Mouse (Mus musculus) embryonic fibroblast, embryonic 13.5 days (primary cell): ENCODE results near the gene Zfp119a.

Experiments
- CTCF ChIP-seq: IDR thresholded peaks from 2 replicates; pipeline ENCODE4 v1.5.1; 2011; ENCODE audit warnings: mild to moderate bottlenecking, control low read depth, low read length, moderate library complexity, borderline replicate concordance; ENCODE audit not compliant: insufficient read depth
- POLR2A ChIP-seq: IDR thresholded peaks from 2 replicates; pipeline ENCODE4 v1.6.1; 2011; ENCODE audit warnings: low read depth, mild to moderate bottlenecking, control low read depth, low read length, moderate library complexity

DNA sequence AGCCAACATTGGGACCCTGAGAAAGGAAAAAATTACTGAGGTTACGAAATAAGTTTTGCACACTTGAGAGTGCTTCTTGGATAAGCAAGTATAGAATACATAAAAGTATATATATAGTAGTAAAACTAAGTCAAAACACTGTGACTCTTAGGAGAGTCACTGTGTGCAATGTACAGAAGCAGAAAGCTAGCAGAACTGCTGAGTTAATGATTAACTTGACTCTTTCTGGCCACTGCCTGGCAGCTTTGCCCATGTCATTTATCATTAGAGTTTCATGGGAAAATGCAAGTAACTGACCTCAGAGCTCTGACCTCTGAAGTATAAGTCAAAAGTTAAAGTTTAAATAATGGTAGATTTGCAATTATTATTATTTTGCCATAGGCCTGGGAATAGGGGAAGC is 25.0 kb upstream of the Zfp119a start:
- TF ChIP-seq POLR2A (no peak), CTCF (no peak)
